Mouse (Mus musculus) olfactory bulb, adult 2 months (tissue): ENCODE measurements at regions not wholly inside any gene's neighbourhood (a gene's known extent, or its start where the extent isn't known, plus 50 kb on each side); places are given as distances from the start of the nearest gene placed in this dataset.

Source experiments
- CTCF ChIP-seq: fragments of 200-500 bp; IDR thresholded peaks from 2 replicates; pipeline ENCODE4 v1.5.1; 2012; ENCODE audit warnings: low read depth, mild to moderate bottlenecking, low read length, moderate library complexity; ENCODE audit not compliant: insufficient read depth
- POLR2A ChIP-seq: fragments of 200-500 bp; IDR thresholded peaks from 2 replicates; pipeline ENCODE4 v1.6.1; 2012; ENCODE audit warnings: mild to moderate bottlenecking, low read depth, low read length, moderate library complexity; ENCODE audit not compliant: insufficient read depth

DNA sequence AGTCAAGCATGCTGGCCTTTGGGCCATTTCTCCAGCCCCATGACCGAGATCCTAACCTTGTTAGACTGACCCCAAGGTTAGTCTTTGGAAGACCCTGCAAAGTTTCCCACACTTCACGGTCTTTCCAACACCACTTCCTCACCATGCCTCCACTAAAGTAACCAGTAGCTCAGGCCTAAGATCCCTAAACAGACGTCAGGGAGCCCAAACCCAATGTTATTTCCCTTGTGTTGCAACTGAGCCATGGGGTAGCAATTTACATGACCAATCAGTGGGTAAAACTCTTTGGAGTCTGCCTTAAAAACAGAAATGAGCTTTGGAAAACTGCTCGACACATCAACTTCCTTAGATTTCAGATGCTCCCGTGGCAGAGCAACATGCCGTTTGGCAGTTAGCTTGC is 173.6 kb downstream of the Ttc8 start:
- TF ChIP-seq CTCF (no peak), POLR2A (no peak)
